Mouse (Mus musculus) erythroblast, embryonic 14.5 days (primary cell): ENCODE results near the gene Gm4969.

ENCODE experiments used
- GATA1 ChIP-seq: IDR thresholded peaks from 2 replicates; pipeline ENCODE4 v1.6.1; 2012; ENCODE audit warnings: low read length, inconsistent platforms, mixed read lengths
- TAL1 ChIP-seq: IDR thresholded peaks from 3 replicates; pipeline ENCODE4 v1.6.1; 2012; ENCODE audit warnings: low read length, inconsistent platforms, mixed read lengths

DNA sequence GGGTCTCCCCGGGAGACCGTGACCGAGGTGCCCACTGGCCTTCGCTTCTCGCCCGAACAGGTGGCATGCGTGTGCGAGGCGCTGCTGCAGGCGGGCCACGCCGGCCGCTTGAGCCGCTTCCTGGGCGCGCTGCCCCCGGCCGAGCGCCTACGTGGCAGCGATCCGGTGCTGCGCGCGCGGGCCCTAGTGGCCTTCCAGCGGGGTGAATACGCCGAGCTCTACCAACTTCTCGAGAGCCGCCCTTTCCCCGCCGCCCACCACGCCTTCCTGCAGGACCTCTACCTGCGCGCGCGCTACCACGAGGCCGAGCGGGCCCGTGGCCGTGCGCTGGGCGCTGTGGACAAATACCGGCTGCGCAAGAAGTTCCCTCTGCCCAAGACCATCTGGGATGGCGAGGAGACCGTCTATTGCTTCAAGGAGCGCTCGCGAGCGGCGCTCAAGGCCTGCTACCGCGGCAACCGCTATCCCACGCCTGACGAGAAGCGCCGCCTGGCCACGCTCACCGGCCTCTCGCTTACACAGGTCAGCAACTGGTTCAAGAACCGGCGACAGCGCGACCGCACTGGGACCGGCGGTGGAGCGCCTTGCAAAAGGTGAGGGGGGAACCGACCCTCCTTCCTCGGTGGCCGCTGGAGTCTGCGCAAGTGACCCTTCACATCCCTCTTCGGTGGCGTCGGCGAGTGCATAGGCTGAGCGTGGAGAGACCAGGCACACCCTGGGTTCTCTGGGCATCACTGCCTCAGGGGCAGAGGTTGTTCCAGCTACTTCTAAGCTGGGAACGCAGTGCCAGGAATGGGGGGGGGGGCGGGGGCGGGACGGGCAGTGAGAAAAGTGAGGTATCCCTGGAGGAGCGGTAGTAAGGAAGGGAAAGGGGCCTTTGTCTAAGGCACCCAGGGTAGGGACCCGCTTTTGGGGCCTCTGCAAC lies 23.1 kb downstream of the Gm4969 start:
- no peak for TF ChIP-seq GATA1
- TF ChIP-seq TAL1, result no peak
